Mouse (Mus musculus) left cerebral cortex, postnatal 10 days (tissue): ENCODE results near the gene Obp2b. TPM values are rescaled to one million over a fixed set of nuclear protein-coding genes. Genes with fewer than 3 reads are reported as not detected.
"Not testable (repeated sequence)": the region's sequence is repeated elsewhere in the genome, so short reads cannot be mapped to it uniquely, and the experiment has no call there.

Source experiments
- DNase-seq, 2 experiments: peaks; one replicate each; pipeline ENCODE4 v3.0.0; 2021 to 2022; ENCODE audit warnings: low spot score in 2 of 2, mixed read lengths in 1 of 2; ENCODE audit errors: extremely low spot score in 1 of 2
- intact Hi-C: fragments of 180-260 bp; cut with DNase I; formaldehyde crosslinking; loops from one replicate; pipeline ENCODE4 v1.15.1; 2025
- total RNA-seq, 2 experiments: library from RNA; stranded (reverse); gene quantifications; 2 replicates each; pipeline ENCODE4 v1.2.3; 2021

The Obp2b gene
- not detected for total RNA-seq

- intact Hi-C loops = not testable (repeated sequence)
These were observed at the start of gene Obp2b for GRCm38 (mm10) chr2:25736709-25737108. Obp2b (plus strand) TSS chr2:25737009.

GRCm38 (mm10) chr2:25694605-25695004, 42.2 kb upstream of the Obp2b start:
- intact Hi-C loops = no loop called here
- DNase-seq = peak in 1 of 2 experiments; percentile 62

More at GRCm38 (mm10) chr2:25736709-25737108, at the start of gene Obp2b:
- DNase-seq = not testable (repeated sequence)

GRCm38 (mm10) chr2:25696951-25697350, 39.9 kb upstream of the Obp2b start:
- DNase-seq = no peak
- intact Hi-C loops = no loop called here

- intact Hi-C loops = loop anchor here (2.0 kb wide), 1 partner anchor 54 kb away; no protein-coding TSS in a partner anchor
- no peak for DNase-seq
These were observed 38.1 kb upstream of the Obp2b start for GRCm38 (mm10) chr2:25698696-25699095.

- intact Hi-C loops = loop anchor here (2.0 kb wide), 1 partner anchor 53 kb away; no protein-coding TSS in a partner anchor
- DNase-seq = not testable (repeated sequence)
These were observed 37.1 kb upstream of the Obp2b start, which contains the start of gene Obp2a for GRCm38 (mm10) chr2:25699743-25700142. Obp2a (plus strand) TSS chr2:25700043.

GRCm38 (mm10) chr2:25701001-25701400, 35.8 kb upstream of the Obp2b start:
- no peak for DNase-seq
- intact Hi-C loops = no loop called here

GRCm38 (mm10) chr2:25703706-25704105, 33.1 kb upstream of the Obp2b start:
- intact Hi-C loops = no loop called here
- no peak for DNase-seq

GRCm38 (mm10) chr2:25706643-25707481, 29.9 kb upstream of the Obp2b start, which contains the start of gene Bmyc:
Bmyc (plus strand) TSS chr2:25706739.
- DNase-seq = peak; percentile 87 to 90
- intact Hi-C loops = no loop called here

DNA sequence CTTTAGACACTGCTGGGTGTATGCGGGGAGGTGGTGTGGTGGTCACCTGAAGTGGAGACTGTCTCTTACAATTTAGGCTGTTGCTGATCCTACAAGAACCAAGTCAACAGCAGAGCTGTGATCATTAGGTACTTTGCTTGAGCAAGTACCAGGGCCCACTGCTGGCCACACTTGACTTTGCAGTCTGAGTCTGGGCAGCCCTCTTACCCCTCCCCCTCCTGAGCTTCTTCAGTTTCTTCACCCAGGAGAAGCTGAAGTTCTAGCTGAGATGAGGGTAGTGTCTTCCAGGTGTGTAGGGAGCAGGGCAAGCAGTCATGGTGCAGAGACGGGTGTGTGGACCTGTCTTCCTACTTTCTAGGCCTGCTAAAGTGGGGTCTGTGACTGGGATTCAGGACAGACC, 28.7 kb upstream of the Obp2b start:
- intact Hi-C loops = no loop called here
- DNase-seq = peak; percentile 36 to 71

- intact Hi-C loops = not testable (repeated sequence)
These were observed 27.8 kb upstream of the Obp2b start for GRCm38 (mm10) chr2:25709056-25709455.

DNA sequence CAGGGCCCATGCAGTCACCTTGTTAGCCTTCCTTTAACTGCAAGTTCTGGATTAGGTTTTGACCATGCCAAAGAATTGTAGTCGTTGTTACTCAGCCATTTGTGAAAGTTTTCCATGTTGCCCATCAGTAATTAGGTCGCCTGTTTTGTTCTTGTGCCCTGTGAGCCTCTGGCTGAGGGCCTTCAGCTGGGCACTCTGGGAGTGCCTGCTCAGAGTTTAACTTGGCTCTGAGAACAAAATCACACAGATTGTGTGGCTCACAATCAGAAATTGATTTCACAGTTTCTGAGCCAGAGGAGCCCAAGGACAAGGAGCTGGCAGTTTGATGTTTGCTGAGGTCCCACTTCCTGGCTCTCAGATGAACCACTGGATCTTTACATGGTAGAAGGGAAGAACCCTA, 27.0 kb upstream of the Obp2b start:
- DNase-seq, intact Hi-C loops: not testable (repeated sequence)

More at GRCm38 (mm10) chr2:25709056-25709455, 27.8 kb upstream of the Obp2b start:
- not testable (repeated sequence) for DNase-seq

DNA sequence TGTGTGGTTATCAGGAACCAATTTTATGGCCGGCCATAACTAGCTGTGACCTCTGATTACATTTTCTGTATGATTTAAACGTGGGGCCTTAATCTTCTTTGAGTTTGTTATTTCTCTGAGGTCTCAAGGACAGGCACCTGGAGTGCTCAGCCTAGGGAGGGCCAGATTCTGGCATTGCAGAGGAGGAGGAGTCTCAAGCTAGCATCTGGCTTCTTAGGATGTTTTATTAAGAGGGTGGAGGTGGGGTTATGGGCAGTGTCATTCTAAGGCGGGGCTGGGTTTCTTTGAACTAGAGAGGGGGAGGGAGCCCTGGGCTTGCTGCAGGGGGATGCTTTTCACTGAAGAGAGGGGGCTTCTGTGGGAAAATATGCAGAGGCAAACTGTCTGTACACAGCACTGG, 25.2 kb upstream of the Obp2b start:
- DNase-seq, intact Hi-C loops: not testable (repeated sequence)

- intact Hi-C loops = no loop called here
These were observed 19.6 kb upstream of the Obp2b start for GRCm38 (mm10) chr2:25717222-25717621.

DNA sequence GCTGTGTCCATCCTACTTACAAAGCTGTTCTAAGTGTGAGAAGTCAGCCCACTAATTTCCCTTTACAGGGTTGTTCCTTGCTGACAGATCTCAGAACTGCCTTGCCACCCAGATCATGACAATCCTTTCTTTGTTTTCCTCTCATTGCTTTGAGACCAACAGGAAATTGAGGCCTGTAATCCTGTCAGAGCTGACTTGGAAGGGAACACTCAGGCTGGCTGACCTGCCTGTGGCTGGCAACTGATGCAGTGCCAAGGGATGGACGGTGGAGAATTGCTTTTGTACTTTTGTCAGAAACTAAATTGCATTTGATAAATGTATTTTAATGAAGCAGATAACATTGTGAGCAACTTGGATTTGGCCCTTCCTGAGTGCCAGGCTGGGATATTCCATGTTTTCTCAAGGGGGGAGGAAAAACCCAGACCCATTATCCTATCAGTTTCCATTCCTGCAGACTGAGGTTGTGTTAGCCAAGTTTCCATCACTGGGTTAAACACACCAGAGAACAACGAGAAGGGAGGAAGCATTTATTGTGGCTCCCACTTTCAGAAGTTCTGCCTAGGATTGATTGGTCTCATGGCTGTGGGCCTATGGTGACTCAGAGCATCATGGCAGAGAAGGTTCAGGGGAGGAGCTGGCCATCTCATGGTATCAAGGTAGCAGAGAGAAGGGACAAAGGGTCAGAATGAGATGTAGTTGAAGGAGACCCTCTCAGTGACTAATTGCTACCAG, 3.4 kb upstream of the Obp2b start:
- intact Hi-C loops = no loop called here
- DNase-seq = no peak

More at GRCm38 (mm10) chr2:25717222-25717621, 19.6 kb upstream of the Obp2b start:
- no peak for DNase-seq

GRCm38 (mm10) chr2:25741671-25742070, 4.9 kb downstream of the Obp2b start:
- intact Hi-C loops = no loop called here

DNA sequence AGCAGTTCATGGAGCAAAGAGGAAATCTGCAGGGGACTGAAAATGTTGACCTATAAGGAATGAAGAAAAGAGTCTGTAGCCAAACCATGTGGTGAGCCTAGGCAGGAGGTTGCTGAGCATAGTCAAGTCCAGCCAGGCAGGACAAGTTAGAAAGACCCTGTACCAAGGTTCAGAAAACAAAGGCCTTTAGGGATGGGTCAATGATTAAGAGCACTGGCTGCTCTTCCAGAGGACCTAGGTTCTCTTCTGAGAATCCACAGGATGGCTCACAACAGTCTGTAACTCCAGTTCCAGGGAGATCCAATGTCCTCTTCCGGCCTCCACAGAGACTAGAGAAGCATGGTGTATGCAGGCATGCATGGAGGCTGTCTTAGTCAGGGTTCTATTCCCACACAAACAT, 17.4 kb downstream of the Obp2b start:
- DNase-seq = no peak
- intact Hi-C loops = no loop called here

More at GRCm38 (mm10) chr2:25741671-25742070, 4.9 kb downstream of the Obp2b start:
- no peak for DNase-seq

- intact Hi-C loops = no loop called here
- no peak for DNase-seq
These were observed 21.3 kb downstream of the Obp2b start for GRCm38 (mm10) chr2:25758064-25758625.

DNA sequence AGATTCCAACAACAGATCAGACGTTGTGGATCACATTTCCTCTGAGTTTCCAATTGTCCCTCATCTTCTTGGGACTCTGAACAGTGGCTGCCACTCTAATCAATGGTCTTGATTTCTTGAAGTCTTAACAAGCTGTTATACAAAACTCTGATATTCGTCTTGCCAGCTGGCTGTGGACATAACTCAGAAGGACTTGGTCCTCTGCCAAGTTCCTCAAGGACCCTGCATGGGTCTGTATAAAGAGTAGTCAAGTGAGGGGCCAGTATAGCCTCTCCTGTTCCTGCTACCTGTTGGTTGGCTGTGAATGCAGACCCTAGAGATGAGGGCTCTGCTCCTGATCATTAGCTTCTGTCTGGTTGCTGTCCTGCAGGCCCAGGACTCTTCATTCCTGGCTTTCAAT, 28.5 kb downstream of the Obp2b start, which contains the start of gene Lcn3:
Gene Lcn3 (plus strand): TSS at position 301 of the 400 bp plus-strand sequence.
- DNase-seq = no peak
- intact Hi-C loops = no loop called here

DNA sequence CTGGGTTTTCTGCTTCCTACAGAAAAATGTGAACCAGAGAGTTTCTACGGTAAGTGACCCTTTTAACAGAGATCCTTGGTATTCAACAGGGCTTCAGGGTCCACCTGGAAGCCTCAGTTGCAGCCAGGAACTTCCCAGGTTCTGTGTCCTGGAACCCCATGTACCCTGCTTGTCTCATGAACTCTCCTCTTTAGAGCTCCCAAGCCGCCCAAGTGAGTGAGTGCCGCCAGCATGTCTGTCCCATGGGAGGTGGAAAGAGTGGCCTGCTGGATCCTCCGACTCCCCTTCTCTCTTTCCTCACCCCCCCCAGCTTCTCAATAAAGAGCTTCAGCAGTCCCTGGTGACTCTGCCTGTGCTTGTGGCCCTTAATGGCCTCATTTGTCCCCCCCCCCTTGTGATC, 31.0 kb downstream of the Obp2b start:
- DNase-seq = no peak
- intact Hi-C loops = no loop called here
